Mouse (Mus musculus) left cerebral cortex, adult 11 months (tissue): ENCODE measurements around the gene Akt2.

Experiments
- DNase-seq: peaks from one replicate; pipeline ENCODE4 v3.0.0; 2022; ENCODE audit warnings: low spot score

Gene Akt2

DNA sequence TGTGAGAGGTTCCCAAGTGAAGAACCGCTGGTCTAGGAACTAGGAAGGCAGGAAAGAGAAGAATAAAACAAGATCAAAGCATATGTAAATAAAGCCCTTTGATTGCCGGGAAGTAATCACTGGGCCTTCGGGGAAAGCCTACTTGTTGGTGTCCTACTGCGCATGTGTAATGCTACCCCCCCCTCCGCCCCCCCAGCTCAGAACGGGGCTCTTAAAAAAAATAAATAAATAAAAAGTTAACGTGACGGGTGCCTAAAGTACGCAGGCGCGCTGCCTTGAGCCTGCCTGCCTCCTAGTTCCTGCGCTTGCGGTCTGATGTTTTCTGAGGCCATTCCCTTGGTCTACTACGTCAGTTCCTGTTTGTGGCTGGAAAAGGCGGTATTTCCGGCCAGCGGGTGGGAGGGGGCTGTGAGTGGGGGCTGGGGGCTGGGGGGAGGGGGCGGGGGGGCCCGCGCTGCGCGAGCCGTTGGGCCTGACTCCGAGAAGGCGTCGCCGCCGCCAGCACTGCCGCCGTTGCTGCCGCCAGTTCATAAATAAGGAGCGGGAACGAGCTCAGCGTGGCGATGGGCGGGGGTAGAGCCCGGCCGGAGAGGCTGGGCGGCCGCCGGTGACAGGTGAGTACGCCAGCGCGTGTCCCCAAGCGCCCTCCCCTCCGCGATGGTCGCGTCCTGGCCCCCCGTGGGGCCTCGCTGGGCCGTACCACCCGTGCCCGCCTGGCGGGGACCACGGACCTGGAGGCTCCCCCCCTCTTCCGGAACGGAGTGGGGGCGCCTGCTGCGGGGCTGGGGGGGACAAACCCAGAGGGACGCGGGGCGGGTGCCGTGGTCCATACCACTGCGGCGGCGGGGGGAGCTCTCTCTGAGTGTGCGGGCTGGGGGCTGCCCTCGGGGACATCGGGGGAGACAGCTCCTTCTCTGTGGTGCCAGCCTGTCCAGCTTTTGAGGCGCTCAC lies at the start of gene Akt2:
Gene Akt2, plus strand, starts transcription at position 287 of the 951 bp plus-strand sequence.
- DNase-seq, result peak; percentile 91

DNA sequence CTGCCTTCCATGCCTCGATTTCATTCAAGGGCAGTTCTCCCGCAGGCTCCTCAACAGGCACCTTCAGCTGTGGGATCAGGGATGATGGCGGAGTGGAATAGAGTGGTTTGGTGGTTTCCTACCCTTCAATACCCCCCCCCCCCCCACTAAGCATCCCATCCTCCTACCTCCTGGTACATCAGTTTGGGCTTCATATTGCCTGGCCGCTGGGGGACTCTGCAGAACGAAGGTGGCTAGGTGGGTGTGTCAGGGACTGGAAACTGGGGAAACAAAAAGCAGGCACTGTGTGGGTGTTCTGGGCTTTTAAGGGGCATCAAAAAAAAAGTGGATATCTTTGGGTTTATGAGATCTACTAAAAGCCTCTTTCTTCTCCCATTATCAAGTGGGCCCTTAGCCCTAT lies 49.4 kb upstream of the Akt2 start:
- no peak for DNase-seq

DNA sequence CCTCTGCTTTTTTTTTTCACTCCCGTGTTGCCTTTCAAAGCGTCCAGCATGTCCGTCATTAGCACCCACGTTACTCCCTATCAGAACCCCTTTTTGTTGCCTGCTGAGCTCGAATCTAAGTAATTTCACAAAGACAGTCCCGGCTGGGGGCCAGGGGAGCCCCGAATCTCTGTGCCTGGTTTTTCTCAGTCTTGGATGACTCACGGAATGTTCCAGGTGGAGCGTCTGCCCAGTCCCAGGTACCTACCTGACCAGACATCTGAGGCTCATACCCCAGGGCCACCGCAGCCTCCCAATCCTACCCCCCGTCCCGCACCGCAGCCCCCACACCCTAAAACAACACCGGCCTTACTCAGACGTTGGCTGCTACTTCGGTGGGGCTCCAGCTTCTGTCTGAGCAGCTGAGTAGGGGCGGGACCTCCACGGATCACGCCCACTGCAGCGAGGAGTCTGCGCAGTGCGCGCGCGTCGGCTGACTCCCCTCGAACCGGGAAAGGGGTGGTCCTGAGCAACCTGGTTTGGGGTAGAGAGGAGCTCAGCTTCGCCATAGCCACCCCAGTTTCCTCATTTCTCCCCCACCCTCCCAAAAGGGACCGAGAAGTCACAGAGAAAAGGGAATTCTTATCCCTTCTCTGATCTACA lies 48.8 kb upstream of the Akt2 start:
- DNase-seq, result peak; percentile 81

DNA sequence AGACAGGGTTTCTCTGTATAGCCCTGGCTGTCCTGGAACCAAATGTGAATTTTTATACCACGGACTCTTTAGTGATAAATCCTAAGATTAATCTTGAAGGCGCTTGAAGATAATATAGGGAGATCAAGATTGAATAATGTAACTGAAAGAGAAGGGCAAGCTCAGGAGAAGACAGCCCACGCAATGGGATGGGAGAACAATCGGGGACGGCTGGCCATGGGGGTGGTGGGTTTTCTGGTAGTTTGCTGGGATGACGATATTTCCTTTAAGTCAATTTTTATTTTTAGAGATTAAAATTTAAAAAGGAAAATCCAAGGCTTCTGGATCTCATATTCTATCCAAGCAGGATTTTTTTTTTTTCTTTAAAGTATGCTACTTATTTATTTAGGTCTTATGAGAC lies 48.3 kb upstream of the Akt2 start:
- no peak for DNase-seq

GRCm38 (mm10) chr7:27543851-27544250 lies 47.5 kb upstream of the Akt2 start:
- no peak for DNase-seq

DNA sequence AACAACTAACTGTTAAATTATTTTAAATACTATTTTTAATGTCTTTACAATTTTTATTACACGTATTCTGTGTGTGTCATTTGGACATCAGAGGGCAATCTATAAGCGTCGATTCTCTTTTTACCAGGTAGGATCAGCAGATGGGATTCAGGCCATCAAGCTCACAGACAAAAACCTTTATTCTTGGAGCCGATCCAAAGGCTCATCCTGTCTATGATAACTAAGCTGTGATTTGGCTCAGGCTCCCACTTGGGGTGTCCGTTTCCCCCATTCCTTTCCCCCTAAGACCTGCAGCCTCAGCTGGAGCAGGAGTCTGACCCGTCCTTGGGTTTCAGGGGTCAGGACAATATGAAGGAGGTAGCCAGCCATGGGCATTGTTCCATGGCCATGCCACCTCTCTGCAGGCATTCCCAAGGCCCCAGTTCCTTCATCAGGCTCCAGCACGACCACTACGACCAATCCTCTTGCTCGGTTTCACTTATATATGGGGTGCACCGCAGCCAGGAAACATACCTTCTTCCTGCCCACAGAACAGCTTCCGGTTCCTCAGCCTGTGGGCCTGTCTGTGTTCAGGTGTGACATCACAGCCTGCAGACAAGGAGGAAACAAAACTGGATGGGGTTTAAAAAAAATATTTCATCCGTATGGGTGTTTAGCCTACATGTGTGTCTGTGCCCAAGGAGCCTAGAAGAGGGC lies 46.5 kb upstream of the Akt2 start:
- DNase-seq, result no peak

DNA sequence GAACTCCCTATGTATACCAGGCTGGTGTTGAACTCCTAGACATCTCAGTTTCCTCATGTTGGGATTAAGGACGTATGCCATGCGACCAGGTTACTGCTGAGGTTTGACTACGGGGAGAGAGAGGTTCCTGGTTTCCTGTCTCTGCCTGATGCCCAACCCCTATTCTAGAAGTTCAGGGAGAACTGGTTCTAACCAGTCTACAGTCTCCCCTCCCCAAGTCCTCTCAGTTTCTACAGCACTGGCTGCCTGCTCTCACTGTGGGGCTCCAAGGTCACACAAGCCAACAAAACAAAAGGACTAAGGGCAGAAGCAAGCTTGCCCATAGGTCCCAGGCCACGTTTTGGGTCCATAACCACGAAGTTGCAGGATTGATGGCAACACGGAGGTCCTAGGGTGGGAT lies 41.8 kb upstream of the Akt2 start:
- DNase-seq, result no peak

DNA sequence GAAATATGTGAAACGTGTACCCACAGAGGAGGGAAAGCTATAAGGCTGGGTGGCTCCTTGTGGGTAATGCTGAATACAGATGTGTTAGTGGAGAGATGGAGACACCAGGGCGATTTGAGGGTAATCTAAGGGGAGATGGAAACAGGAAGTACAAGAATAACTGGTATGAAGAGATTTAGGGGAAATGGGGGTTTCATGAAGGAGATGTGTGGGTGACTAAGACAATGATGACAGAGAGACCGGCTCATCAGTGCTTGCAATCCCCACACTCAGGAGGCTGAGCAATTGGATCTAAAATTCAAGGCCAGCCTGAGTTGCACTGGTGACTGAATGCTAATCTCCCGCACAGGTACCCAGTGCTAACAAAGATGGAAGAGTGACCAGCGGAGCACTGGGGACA lies 39.3 kb upstream of the Akt2 start:
- DNase-seq, result no peak

DNA sequence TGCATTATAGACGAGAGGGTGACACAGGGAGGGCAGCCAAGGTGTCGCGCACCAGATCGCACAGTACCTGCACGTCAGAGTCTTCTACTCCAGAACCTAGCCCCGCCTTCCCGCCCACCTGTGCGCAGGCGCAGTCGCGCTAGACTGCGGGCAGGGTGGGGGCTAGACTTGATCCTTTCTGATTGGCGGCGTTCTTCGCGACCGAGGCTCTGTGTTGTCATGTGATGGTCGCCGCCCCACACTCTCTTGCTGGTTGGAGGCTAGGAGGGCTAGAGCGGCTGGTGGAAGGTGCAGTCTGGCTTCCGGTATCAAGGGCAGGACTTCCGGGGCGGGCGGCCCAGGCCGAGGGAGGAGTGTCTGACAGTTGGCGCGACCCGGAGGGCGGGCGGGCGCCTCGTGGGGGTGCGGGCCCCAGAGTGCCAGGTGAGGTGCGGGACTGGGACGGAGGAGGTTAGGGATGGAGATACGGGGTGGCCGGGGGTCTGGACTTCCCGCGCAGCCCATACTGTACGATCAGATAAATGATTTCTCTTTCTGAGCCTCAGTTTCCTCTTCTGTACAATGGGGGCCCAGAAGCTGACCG lies 38.3 kb upstream of the Akt2 start, which contains the start of the genes Pld3 and 2310022A10Rik:
Gene Pld3, minus strand, starts transcription at position 288 of the 583 bp plus-strand sequence.
Gene 2310022A10Rik, plus strand, starts transcription at position 303 of the 583 bp plus-strand sequence.
- peak; percentile 97 for DNase-seq

DNA sequence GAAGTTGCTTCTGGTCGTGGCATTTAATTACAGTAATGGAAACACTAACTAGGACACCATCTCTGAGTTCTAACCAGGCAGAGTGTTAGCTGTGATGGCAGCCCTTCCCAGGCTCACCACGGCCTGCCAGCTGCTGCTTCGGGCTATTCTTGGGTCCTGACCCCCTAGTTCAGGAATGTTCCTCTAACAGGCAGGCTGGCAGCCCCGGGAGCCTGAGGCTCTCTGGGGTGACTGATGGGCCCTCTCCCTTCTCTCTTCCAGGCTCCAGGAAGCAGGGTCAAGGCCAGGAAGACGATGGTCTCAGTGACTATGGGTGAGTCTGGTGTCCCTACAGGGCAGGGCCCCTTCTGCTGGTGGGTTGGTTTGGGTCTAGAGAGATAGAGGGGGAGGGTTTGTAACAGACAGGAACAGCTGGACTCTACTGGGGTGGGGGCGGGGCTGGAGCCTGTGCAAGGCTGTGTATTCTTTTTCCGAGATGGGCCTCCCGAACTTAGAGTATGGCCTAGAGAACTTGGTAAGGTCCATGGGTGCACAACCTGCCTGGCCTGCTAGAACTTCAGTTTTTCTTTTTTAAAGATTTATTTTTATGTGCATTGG lies 31.0 kb upstream of the Akt2 start:
- no peak for DNase-seq

DNA sequence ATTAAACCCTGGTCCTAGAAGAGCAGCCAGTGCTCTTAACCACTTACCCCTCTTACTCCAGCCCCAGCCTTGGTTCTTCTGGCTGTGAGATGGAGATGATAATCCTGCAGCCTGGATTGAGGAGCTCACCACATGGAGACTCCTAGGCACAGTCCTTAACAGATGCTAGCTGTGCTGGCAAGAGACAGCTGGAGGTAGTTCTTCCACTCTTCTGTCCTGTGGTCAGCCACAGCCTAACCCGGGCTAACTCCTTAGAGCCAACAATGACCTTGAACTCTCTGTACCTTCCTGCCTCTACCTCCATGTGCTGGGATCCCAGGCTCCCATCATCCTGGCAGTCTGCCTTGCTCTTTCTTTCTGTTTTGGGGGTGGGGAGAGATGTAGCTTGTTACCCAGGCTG lies 30.4 kb upstream of the Akt2 start:
- no peak for DNase-seq

GRCm38 (mm10) chr7:27569580-27570224 lies 21.6 kb upstream of the Akt2 start:
- DNase-seq, result no peak

- no peak for DNase-seq
Observed at GRCm38 (mm10) chr7:27572133-27572532, 19.2 kb upstream of the Akt2 start.

GRCm38 (mm10) chr7:27574124-27574880 lies 17.1 kb upstream of the Akt2 start:
- DNase-seq, result no peak

DNA sequence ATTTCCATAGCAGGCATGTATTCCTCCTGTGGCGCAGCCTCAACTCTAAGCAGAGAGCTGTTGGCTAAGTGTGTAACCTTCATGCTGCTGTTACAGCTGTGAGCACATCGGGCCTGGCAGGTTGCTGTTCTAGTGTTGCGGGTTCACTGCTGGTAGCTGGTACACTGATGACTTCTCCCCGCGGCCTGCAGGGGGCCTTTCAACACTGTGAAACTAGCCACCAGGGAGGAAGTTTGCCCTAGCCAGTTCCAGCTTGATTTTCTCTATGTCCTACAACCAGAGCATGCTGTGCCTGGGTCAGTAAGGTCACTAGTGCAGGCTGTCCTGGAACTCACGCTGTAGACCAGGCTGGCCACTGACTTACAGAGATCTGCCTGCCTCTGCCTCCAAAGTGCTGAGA lies 14.4 kb upstream of the Akt2 start:
- no peak for DNase-seq

DNA sequence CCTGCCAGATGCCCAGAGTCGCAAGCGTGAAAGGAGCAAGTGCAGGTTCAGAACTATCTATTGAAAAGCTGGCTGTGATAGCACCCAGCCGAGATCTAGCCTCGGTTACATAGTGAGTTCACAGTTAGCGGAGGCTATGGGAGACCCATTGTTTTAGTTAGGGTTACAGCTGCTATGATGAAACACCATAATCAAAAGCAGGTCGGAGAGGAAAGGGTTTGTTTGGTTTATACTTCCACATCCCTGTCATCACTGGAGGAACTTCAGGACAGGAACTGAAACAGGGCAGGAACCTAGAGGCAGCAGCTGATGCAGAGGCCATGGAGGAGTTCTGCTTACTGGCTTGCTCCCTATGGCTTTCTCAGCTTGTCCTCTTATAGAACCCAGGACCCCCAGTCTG lies 13.8 kb upstream of the Akt2 start:
- DNase-seq, result no peak

- DNase-seq, result no peak
Observed at GRCm38 (mm10) chr7:27578465-27578864, 12.9 kb upstream of the Akt2 start.

DNA sequence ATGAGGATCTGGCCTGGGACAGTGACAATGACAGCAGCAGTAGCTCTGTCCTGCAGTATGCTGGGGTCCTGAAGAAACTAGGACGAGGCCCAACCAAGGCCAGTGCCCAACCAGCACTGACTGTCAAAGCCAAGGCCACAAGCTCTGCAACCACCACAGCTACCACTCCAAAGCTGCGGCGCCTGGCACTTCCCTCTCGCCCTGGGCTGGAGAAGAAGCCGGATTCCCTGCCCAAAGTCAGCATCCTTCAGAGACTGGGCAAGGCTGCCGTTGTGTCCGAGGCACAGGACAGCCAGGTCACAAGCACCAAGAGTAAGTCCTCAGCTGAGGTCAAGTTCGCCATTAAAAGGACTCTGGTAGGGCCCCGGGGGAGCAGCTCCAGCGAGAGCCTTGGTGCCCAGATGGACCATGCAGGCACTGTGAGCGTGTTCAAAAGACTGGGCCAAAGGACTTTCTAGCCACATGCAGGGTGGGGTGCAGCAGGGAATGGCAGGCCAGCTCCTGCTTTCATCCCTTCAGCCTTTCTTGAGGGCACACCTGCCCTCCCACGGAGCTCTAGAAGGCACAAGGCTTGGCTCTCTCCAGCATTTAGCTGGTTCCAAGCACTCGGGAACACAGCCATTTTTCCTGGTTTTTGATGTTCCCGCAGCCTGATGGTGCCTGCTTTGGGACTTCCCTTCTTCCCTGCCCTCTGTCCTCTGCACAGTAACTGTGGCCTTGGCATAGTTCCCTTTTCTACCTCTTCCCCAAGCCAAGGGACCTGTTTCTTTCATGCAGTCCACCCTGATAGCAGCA lies 10.8 kb upstream of the Akt2 start:
- no peak for DNase-seq

GRCm38 (mm10) chr7:27586861-27587260 lies 4.5 kb upstream of the Akt2 start:
- no peak for DNase-seq

DNA sequence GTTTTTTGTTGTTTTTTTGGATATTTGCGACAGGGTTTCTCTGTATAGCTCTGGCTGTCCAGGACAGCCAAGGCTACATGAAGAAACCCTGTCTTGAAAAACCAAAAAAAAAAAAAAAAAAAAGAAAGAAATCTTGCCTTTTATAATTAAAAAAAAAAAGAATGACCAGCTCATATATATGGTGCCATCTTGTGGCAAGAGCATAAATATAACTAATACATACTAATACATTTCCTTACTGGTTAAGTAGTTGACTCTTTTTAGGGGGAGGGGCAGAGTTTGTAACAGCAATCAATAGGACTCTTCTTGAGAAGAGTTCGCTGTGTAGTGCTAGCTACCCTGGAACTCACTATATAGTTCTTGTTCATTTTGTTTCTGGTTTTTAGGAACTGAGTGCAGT lies 3.6 kb upstream of the Akt2 start:
- no peak for DNase-seq
